Mouse (Mus musculus) embryonic facial prominence, embryonic 11.5 days (tissue): ENCODE measurements around the gene Dusp11. TPM values are rescaled to one million over a fixed set of nuclear protein-coding genes. Genes with fewer than 3 reads are reported as not detected.
"Not testable (repeated sequence)": the region's sequence is repeated elsewhere in the genome, so short reads cannot be mapped to it uniquely, and the experiment has no call there.

Source experiments
- ATAC-seq: fragments of 200-750 bp; cut with Nextera tagmentation; replicated peaks from 2 replicates; pipeline ENCODE4 v1.8.0; 2017; ENCODE audit warnings: low read depth; ENCODE audit not compliant: insufficient number of reproducible peaks, low FRiP score, low TSS enrichment
- DNase-seq: peaks from one replicate; pipeline ENCODE4 v3.0.0-alpha.2; 2015; ENCODE audit warnings: low spot score
- H3K27ac ChIP-seq: fragments of 300-500 bp; sonication (generic); replicated peaks from 2 replicates; pipeline ENCODE4 v1.5.1; 2014; ENCODE audit warnings: mild to moderate bottlenecking, low read depth, low read length, control low read depth
- H3K27me3 ChIP-seq: fragments of 300-500 bp; sonication (generic); 2 replicates; pipeline ENCODE4 v1.6.1; 2014; ENCODE audit warnings: mild to moderate bottlenecking, low read length, moderate library complexity, mixed read lengths; ENCODE audit not compliant: control insufficient read depth, insufficient read depth
- H3K36me3 ChIP-seq: fragments of 300-500 bp; sonication (generic); replicated peaks from 2 replicates; pipeline ENCODE4 v1.6.1; 2014; ENCODE audit warnings: low read depth, mild to moderate bottlenecking, low read length, moderate library complexity, mixed read lengths; ENCODE audit not compliant: control insufficient read depth, insufficient read depth
- H3K4me1 ChIP-seq: fragments of 300-500 bp; sonication (generic); 2 replicates; pipeline ENCODE4 v1.6.1; 2014; ENCODE audit warnings: low read length, mixed read lengths; ENCODE audit not compliant: control insufficient read depth, insufficient read depth
- H3K4me2 ChIP-seq: fragments of 300-500 bp; sonication (generic); 2 replicates; pipeline ENCODE4 v1.6.1; 2014; ENCODE audit warnings: low read depth, mild to moderate bottlenecking, control low read depth, low read length, moderate library complexity
- H3K4me3 ChIP-seq: fragments of 300-500 bp; sonication (generic); 2 replicates; pipeline ENCODE4 v1.5.1; 2014; ENCODE audit warnings: low read depth, low read length, control low read depth
- H3K9ac ChIP-seq: fragments of 300-500 bp; sonication (generic); replicated peaks from 2 replicates; pipeline ENCODE4 v1.6.1; 2014; ENCODE audit warnings: mild to moderate bottlenecking, control low read depth, low read length
- H3K9me3 ChIP-seq: fragments of 300-500 bp; sonication (generic); replicated peaks from 2 replicates; pipeline ENCODE4 v1.6.1; 2016; ENCODE audit warnings: mild to moderate bottlenecking, low read length, inconsistent platforms, mixed read lengths; ENCODE audit not compliant: control insufficient read depth
- whole genome bisulfite sequencing: fragments of 180-500 bp; shearing (Covaris S2); extraction: QIAGEN DNeasy Blood & Tissue Kit; methylation state at CpG from one replicate; pipeline ENCODE4 v1.1.7; 2014; 5-methylcytosine and 5-hydroxymethylcytosine counted together
- polyA plus RNA-seq: library from polyadenylated mRNA; unstranded; fragments of >200 nt; fragmentation: Nextera tagmentation; extraction: Ambion mirVana; gene quantifications from 2 replicates; pipeline ENCODE4 v1.2.1, GENCODE M21; 2014

The Dusp11 gene
- polyA plus RNA-seq, 1 experiment from 2014 or later, result 43.7 TPM

DNA sequence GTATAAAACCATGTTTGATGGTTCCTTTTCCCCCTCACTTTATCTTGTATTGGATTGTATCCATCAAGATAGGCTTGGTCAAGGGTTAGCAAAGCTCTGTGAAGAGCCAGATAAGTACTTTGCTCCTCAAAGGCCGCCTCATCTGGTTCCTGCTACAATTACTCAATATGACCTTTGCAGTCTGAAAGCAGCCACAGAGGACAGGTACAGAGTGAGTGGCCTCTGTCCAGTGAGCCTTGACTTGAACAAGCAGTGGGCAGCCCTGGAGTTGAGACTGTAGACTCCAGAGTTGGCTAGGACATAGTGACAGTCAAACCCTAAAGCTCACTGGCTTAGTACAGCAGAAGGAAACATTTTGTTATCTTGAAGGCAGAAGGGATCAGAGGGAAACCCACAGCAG, 32.2 kb downstream of the Dusp11 start:
- no peak overlapping the region for H3K27ac ChIP-seq
- H3K27me3 ChIP-seq, result no peaks in the 10 kb centered on the region
- H3K4me1 ChIP-seq, result no peaks in the 10 kb centered on the region
- 79% methylated on average over 1 of the region's 1 CpGs for WGBS
- H3K9me3 ChIP-seq, result no peaks in the 10 kb centered on the region
- DNase-seq (no peak), ATAC-seq (no peak)
- H3K4me3 ChIP-seq, result no peak overlapping the region
- H3K36me3 ChIP-seq, result no peaks in the 10 kb centered on the region; the same call in 1 of the 2 replicates
- H3K9ac ChIP-seq, result no peak overlapping the region
- no peak overlapping the region for H3K4me2 ChIP-seq

DNA sequence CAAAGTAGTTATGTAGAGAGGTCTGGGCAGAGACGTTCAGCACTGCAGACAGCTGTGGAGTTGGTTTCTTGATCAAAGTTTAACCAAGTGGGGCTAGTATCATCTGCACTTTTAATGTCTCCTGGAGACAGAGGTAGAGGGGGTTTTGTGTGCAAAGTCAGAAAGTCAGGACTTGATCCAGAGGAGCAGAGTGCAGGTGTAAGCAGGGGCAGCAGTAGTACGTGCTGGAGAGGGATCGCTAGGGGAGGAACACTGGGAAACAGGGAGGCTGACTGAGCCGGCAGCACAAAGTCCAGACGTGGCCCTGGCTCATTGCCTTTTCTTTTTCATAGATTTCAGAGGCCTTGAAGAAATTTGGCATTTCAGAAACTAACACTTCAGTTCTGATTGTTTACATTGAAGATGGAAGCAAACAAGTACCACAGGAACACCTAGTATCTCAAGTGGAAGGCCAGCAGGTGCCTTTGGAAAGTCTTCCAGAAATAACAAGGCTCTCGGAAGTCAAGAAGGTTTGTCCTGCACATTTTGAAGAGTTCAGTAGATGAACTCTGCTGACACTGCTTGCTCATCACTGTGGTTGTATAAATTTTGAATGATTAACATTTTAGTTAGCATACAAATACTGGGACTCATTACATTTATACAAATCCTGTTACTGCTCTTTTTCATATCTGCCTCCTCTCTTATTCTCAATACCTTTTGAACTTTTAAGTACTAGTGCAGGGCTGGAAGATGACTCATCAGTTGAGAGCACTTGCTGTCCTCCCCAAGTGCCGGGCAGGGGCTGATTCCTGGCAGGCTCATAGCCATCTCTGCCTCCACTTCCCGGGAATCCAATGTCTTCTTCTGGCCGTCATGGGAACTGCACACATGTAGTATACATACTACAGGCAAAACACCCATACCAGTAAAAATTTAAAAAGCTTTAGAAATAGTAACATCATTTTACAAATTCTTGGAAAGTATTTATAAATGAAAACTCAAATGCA, 33.7 kb downstream of the Dusp11 start:
- no peak for DNase-seq
- no peaks in the 10 kb centered on the region for H3K27me3 ChIP-seq
- H3K4me1 ChIP-seq, result no peaks in the 10 kb centered on the region
- no peak overlapping the region for H3K4me3 ChIP-seq
- WGBS, result 90% methylated on average over 9 of the region's 9 CpGs
- ATAC-seq, result no peak
- H3K4me2 ChIP-seq, result no peak overlapping the region
- no peaks in the 10 kb centered on the region; the same call in 1 of the 2 replicates for H3K36me3 ChIP-seq
- no peak overlapping the region for H3K9ac ChIP-seq
- H3K9me3 ChIP-seq, result no peaks in the 10 kb centered on the region
- no peak overlapping the region for H3K27ac ChIP-seq

DNA sequence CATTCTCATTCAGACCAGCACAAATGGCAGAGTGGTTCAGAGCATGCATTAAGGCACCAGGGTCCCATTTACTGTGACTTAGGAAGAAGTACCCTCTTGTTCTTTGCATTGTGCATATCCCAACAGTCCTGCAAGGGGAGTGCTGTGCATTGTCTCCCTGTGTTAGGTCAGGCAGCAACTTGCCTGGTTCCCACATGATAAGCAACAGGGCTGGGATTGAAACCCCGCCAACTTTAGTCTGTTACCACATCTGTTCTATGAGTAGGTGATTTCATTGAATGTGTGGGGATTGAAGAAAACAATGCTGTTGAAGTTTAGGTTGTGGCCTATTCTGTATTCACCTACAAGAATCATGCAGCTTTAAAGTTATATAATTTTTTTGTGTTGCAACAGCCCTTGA, 34.8 kb downstream of the Dusp11 start:
- DNase-seq (no peak), ATAC-seq (no peak)
- Histone ChIP-seq H3K4me3 (no peak overlapping the region), H3K9me3 (no peaks in the 10 kb centered on the region), H3K9ac (no peak overlapping the region), H3K4me1 (no peaks in the 10 kb centered on the region), H3K4me2 (no peak overlapping the region), H3K27ac (no peak overlapping the region), H3K27me3 (no peaks in the 10 kb centered on the region), H3K36me3 (no peaks in the 10 kb centered on the region)
- 84% methylated on average over 1 of the region's 1 CpGs for WGBS

DNA sequence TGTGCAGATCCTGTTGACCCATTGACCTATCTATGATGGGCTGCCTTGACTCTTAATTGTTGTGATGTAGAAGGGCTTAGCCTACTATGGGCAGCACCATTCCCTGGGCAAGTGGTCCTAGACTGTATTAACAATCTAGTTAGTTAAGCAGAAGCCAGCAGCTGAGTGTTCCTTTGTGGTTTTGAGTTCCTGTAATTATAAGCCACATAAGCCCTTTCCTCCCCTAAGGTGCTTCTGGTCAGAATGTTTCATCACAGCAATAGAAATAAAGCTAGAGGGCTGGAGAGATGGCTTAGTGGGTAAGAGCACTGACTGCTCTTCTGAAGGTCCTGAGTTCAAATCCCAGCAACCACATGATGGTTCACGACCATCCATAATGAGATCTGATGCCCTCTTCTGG, 37.8 kb downstream of the Dusp11 start:
- no peaks in the 10 kb centered on the region for H3K4me1 ChIP-seq
- H3K4me2 ChIP-seq, result no peak overlapping the region
- no peaks in the 10 kb centered on the region for H3K27me3 ChIP-seq
- DNase-seq (no peak), ATAC-seq (no peak)
- H3K27ac ChIP-seq, result no peak overlapping the region
- no peaks in the 10 kb centered on the region; the same call in 1 of the 2 replicates for H3K36me3 ChIP-seq
- 86% methylated on average over 1 of the region's 1 CpGs for WGBS
- no peaks in the 10 kb centered on the region for H3K9me3 ChIP-seq
- H3K4me3 ChIP-seq, result no peak overlapping the region
- no peak overlapping the region for H3K9ac ChIP-seq

DNA sequence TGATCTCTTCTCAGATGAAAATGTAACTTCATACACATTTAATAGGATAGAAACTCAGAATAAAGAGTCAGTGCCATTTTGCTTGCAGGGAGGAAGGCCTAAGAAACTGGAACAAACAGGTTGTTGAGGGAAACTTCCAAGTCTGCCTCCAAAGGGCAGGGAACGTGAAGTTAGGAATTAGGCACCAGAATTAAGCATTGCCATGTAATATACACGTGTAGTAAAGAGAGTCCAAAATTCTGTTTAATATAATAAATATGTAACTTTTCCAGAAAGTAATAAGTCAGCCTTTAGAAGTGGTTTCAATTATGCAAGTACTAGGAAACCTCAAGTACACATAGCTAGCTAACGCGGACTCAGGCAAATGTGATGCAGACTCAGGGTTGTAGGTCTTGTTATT, 42.1 kb downstream of the Dusp11 start:
- WGBS, result 95% methylated on average over 4 of the region's 4 CpGs
- H3K9ac ChIP-seq, result no peak overlapping the region
- no peak overlapping the region for H3K4me3 ChIP-seq
- no peaks in the 10 kb centered on the region for H3K4me1 ChIP-seq
- no peaks in the 10 kb centered on the region; the same call in 1 of the 2 replicates for H3K36me3 ChIP-seq
- no peaks in the 10 kb centered on the region for H3K9me3 ChIP-seq
- H3K27me3 ChIP-seq, result no peaks in the 10 kb centered on the region
- no peak overlapping the region for H3K4me2 ChIP-seq
- H3K27ac ChIP-seq, result no peak overlapping the region
- no peak for ATAC-seq
- no peak for DNase-seq

DNA sequence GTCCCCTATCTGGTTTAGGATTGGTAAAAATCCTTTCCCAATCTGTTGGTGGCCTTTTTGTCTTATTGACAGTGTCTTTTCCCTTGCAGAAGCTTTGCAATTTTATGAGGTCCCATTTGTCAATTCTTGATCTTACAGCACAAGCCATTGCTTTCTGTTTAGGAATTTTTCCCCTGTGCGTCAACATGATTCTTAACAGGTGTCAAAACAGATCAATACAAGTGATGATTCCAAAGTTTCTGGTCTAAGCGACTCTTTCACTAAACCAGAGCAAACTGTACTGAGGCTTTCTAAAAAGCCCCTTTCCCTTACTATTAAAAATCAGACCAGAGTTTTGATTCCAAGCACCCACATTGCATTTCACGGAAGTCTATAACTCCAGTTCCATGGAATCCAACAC, 43.1 kb downstream of the Dusp11 start:
- not testable (repeated sequence) for DNase-seq, ATAC-seq, H3K4me2 ChIP-seq, H3K27me3 ChIP-seq, H3K4me3 ChIP-seq, H3K27ac ChIP-seq, H3K9me3 ChIP-seq, H3K4me1 ChIP-seq, H3K9ac ChIP-seq, H3K36me3 ChIP-seq
- 92% methylated on average over 3 of the region's 3 CpGs for WGBS

DNA sequence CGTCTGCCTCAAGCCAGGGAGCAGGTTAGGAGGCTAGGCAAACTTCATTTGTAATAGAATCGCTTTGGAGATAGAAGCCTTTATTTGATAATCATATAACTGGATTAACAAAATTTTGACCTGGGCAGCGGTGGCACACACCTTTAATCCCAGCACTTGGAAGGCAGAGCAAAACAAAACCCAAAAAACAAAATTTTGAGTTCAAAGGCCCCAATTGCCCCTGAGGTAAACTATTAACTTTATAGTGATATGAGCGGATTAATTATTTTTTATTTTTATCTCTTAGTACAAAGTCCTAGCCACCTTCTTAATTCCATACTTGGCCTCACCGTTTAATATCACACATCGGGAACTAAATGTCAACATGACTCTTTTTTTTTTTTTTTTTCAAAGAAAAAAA, 44.9 kb downstream of the Dusp11 start:
- WGBS, result 82% methylated on average over 6 of the region's 6 CpGs
- H3K4me1 ChIP-seq, result no peaks in the 10 kb centered on the region
- ATAC-seq, result no peak
- H3K36me3 ChIP-seq, result no peaks in the 10 kb centered on the region; the same call in 1 of the 2 replicates
- no peaks in the 10 kb centered on the region for H3K9me3 ChIP-seq
- peak overlapping the region; percentile 66 for H3K4me2 ChIP-seq
- peak overlapping the region; percentile 61 for H3K9ac ChIP-seq
- H3K27ac ChIP-seq, result no peak overlapping the region
- no peak for DNase-seq
- no peaks in the 10 kb centered on the region for H3K27me3 ChIP-seq
- peak overlapping the region; percentile 52 for H3K4me3 ChIP-seq
